Mouse (Mus musculus) monocyte, adult 5-6 weeks (primary cell): ENCODE results near the gene S1pr4. TPM values are rescaled to one million over a fixed set of nuclear protein-coding genes. Genes with fewer than 3 reads are reported as not detected.

ENCODE experiments used
- ATAC-seq: fragments of 153-309, 156-312 bp; replicated peaks from 2 replicates; pipeline ENCODE4 v1.8.0; 2017; ENCODE audit warnings: mild to moderate bottlenecking; ENCODE audit not compliant: low TSS enrichment, insufficient number of reproducible peaks, severe bottlenecking, poor library complexity, low FRiP score
- total RNA-seq: library from RNA; stranded (forward); fragments of 200-1000, 200-491, 200-594 nt; gene quantifications from 3 replicates; pipeline ENCODE4 v1.2.3, GENCODE M21; 2017

Gene S1pr4
- total RNA-seq, 1 experiment from 2014 or later, result 20.5 TPM

DNA sequence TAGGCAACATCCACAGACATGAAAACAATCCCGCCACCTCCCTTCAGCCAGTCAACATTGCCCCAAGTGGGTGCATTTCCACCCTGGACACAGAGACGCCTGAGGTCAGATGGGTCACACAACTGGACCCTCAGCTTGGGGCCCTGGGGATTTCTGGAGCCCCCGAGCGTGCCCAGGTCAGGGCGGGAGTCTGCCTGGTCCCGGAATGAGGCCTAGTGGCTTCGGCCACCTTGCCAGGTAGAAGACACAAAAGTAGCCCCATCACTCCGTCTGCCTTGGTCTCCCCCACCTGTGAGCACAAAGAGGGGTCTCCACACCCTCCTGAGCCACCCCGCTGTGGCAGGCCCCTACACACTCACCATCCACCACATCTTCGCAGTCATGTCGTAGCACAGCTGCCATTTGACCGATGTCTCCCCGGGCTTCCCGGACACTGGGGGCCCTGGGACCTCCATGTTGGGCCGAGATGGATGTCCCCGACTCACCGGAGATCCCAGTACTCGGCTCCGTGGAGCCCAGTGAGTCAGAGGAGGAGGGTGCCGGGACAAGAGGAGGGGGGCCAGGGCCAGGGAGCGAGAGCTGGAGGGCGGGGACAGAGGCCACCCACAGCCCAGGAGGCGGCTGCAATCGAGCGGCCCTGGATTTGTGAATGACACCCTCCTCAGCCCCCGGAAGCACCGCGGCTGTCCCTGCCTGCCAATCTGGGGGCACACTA is 44.6 kb downstream of the S1pr4 start, which contains the start of gene Nfic:
Nfic (minus strand) TSS at position 455 of the 715 bp plus-strand sequence.
- no peak for ATAC-seq

DNA sequence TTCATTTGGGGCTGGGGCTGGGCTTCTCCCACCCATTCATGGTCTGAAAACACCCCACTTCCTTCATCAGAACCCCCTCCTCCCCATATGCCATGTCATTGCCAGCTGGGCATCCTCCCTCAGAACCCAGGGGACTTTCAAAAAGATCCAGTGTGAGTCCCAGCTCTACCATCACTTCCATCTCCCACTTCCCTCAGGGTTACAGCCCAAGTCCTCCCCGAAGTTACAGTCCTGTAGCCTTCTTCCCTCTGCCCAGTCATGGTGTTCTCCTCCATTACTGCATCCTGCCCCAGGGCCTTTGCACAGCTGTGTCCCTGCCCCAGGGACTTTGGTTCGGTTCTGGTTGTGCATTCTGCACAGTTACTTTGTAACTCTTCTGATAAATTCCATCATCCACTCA is 45.8 kb downstream of the S1pr4 start:
- ATAC-seq, result no peak

DNA sequence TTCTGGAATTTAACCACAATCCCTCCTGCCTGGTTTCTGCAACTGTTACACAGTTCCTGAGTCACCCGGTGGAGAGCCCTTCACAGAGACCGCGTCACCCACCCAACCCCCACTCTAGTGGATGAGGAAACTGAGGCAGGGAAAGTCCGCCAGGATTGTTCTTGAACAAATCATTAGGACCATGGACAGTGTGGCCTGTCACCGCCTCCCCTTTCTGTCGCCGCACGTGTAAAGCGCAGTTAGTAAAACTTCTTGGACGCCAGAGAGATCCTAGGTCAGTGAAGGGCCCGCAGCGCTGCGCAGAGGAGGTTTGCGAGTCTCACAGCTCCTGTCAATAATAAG is 47.0 kb downstream of the S1pr4 start:
- no peak for ATAC-seq

DNA sequence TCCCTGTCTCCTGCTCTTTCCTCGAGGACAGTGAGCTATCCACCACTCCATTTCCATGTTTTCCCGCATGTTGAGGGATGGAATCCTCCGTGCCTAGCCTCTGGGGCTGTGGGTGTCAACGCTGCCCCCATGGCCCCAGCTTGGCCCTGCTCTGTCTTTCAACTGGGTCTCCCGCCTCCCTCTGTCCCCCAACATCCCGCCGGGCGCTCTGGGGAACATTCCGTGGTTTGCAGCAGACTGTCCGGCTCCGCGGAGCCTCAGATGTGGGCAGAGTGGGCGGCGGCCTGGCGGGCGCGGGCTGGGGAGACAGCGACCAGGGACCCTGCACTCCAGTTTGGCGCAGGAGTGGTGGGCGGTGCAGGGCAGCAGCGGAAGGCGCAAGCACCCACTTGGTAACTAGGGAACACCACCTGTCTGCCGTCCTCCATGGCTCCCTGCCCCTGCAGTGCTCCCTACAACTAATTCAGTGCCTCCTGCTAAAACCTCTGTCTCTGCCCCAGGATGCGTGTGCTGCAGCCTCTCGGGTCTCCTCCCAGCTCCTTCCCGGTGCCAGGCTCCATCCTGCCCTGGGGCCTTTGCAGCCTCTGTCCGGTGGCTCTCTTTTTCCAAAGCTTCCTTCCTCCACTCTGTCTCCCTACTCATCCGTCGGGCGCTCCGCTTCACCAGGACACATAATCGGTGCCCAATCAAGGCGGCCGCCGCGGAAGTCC is 47.5 kb downstream of the S1pr4 start:
- ATAC-seq, result no peak

DNA sequence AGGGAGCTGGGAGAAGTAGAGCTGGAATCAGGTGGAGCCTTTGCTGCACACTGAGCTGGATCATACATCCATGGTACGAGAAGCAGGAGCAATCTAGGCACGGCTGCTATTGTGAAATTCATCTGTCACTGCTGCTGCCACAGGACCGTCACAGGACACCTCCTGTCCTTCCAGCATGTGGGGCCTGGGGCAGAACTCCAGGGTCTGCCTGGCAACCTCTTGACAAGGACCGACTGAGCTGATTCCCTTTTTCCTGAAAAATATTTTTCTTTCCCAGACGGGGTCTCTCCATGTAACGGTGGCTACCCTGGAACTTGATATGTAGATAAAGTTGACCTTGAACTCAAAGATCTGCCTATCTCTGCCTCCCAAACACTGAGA is 48.6 kb downstream of the S1pr4 start:
- ATAC-seq, result no peak

DNA sequence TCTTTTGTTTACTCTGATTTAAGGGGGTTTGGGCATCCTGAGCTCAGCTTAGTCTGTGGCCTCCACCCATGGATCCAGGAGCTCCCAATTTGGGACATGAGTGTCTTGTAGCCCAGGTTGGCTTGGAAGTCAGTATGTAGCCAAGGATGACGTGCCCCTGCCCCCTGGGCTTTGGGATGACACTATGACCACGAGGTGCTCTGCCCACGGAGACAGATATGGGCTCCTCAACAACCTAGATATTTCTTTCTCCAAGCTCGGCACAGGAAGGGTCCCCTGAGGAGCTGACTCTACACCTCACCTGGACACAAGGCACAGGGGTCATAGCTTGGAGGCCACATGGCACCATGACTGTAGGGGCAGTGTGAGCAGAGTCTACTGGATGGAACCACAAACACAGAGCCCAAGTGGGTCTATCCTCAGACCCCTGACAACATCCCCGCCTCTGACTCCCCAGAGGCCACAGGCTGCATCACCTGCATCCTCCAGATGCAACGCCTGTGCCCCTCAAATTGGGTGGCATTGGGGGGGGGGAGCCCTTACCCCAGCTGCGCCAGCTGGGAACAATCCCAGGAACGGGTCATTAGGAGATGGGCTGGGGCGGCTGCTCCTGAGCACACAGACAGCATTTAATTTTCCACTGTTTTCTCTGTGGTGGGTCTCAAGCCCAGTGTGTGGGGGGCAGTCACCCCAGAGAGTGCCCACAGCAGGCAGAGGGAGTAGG is 49.1 kb downstream of the S1pr4 start:
- ATAC-seq, result no peak

DNA sequence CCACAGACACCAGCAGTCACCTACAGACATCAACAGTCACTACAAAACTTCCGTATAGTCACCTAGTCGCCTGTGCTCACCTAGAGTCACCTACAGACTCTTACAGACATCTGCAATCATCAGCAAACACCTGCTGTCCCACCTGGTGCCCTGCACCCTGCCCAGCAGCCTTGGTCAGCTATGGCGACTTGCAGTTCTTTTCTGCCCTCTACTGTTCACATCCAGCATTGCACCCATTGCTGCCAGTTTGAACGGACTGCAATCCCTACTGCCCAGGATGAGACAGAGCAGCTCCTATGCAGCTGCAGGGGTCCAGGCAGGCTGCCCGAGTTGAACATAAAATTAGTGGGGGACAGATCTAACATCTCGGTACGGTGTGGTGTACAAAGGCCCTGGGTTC is 49.8 kb downstream of the S1pr4 start:
- peak; percentile 84 for ATAC-seq

Other genes starting within 250 kb of the S1pr4 start
- gene Matk, start 247.2 kb downstream of the S1pr4 start, total RNA-seq, result 10.2 to 29.6 TPM (median 11.9 TPM) in 3 replicates
- gene Mrpl54, start 233.2 kb downstream of the S1pr4 start, total RNA-seq, result 77.4 to 89.3 TPM (median 78.0 TPM) in 3 replicates
- gene Apba3, start 233.2 kb downstream of the S1pr4 start, total RNA-seq, result 8.9 to 13.4 TPM (median 11.5 TPM) in 3 replicates
- gene Tjp3, start 208.6 kb downstream of the S1pr4 start, total RNA-seq, result 2.6 to 8.9 TPM (median 3.0 TPM) in 3 replicates
- gene Pip5k1c, start 207.2 kb downstream of the S1pr4 start, total RNA-seq, result 47.3 to 69.4 TPM (median 50.3 TPM) in 3 replicates
- 24.5 to 34.3 TPM (median 25.5 TPM) in 3 replicates for gene Cactin, start 179.0 kb downstream of the S1pr4 start, total RNA-seq
- 0.19 TPM in 1 of 3 replicates, not detected in the others for gene Tbxa2r, start 171.4 kb downstream of the S1pr4 start, total RNA-seq
- not detected in 3 replicates for gene Gipc3, start 156.9 kb downstream of the S1pr4 start, total RNA-seq
- gene Hmg20b, start 149.7 kb downstream of the S1pr4 start, total RNA-seq, result 28.8 to 40.1 TPM (median 38.7 TPM) in 3 replicates
- 5.3 to 9.6 TPM (median 6.3 TPM) in 3 replicates for gene Mfsd12, start 142.6 kb downstream of the S1pr4 start, total RNA-seq
- gene 4930404N11Rik, start 134.3 kb downstream of the S1pr4 start, total RNA-seq, result 1.4 to 2.4 TPM in 2 of 3 replicates, not detected in the other
- gene Fzr1, start 121.6 kb downstream of the S1pr4 start, total RNA-seq, result 8.2 to 12.9 TPM (median 11.7 TPM) in 3 replicates
- 18.6 to 22.3 TPM (median 20.9 TPM) in 3 replicates for gene Dohh, start 115.7 kb downstream of the S1pr4 start, total RNA-seq
- gene Gm48551, start 115.7 kb downstream of the S1pr4 start, total RNA-seq, result 2.3 to 3.7 TPM in 2 of 3 replicates, not detected in the other
- not detected in 3 replicates for gene Gm48552, start 111.1 kb downstream of the S1pr4 start, total RNA-seq
- 3.9 to 7.9 TPM (median 6.3 TPM) in 3 replicates for gene Smim24, start 107.1 kb downstream of the S1pr4 start, total RNA-seq
- 4.1 to 7.6 TPM (median 5.1 TPM) in 3 replicates for gene Nfic, start 44.5 kb downstream of the S1pr4 start, total RNA-seq
- gene Celf5, start 17.4 kb downstream of the S1pr4 start, total RNA-seq, result 0.32 TPM in 1 of 3 replicates, not detected in the others
- 42.6 to 86.4 TPM (median 79.6 TPM) in 3 replicates for gene Ncln, start 3.7 kb downstream of the S1pr4 start, total RNA-seq
- gene Gna15, start 24.1 kb upstream of the S1pr4 start, total RNA-seq, result 20.3 to 41.0 TPM (median 29.4 TPM) in 3 replicates
- 2.2 to 17.5 TPM (median 15.1 TPM) in 3 replicates for gene Gna11, start 45.1 kb upstream of the S1pr4 start, total RNA-seq
- 129 to 254 TPM (median 141 TPM) in 3 replicates for gene Aes, start 59.4 kb upstream of the S1pr4 start, total RNA-seq
- 2.0 to 3.2 TPM (median 2.7 TPM) in 3 replicates for gene Tle2, start 74.4 kb upstream of the S1pr4 start, total RNA-seq
- gene Tle6, start 100.9 kb upstream of the S1pr4 start, total RNA-seq, result not detected in 3 replicates
- 0.75 to 2.4 TPM (median 1.8 TPM) in 3 replicates for gene BC025920, start 106.1 kb upstream of the S1pr4 start, total RNA-seq
- 4.8 to 5.8 TPM (median 5.0 TPM) in 3 replicates for gene Sirt6, start 127.7 kb upstream of the S1pr4 start, total RNA-seq
- gene Ankrd24, start 128.4 kb upstream of the S1pr4 start, total RNA-seq, result 0.38 to 3.9 TPM (median 1.1 TPM) in 3 replicates
- 1.8 to 5.2 TPM (median 4.2 TPM) in 3 replicates for gene Gm10778, start 148.9 kb upstream of the S1pr4 start, total RNA-seq
- gene Zfp433, start 204.7 kb upstream of the S1pr4 start, total RNA-seq, result 17.6 to 27.9 TPM (median 19.5 TPM) in 3 replicates